Mouse (Mus musculus) lung, postnatal 0 days (tissue): ENCODE results near the gene Hexim2.

Experiments used
- CTCF ChIP-seq: IDR thresholded peaks from 2 replicates; pipeline ENCODE4 v1.5.1; 2016; ENCODE audit warnings: antibody characterized with exemption, mild to moderate bottlenecking
- EP300 ChIP-seq: IDR thresholded peaks from 2 replicates; pipeline ENCODE4 v1.6.1; 2016; ENCODE audit warnings: antibody characterized with exemption, mild to moderate bottlenecking, control low read depth

- TF ChIP-seq CTCF (no peak), EP300 (no peak)
These were observed 43.6 kb downstream of the Hexim2 start for GRCm38 (mm10) chr11:103175688-103176442.
